Mouse (Mus musculus) frontal cortex, postnatal 14 days (tissue): Measurements from ENCODE around the gene Dmp1.

Experiments
- DNase-seq, 2 experiments: peaks; one replicate each; pipeline ENCODE4 v3.0.0; 2022; ENCODE audit warnings: low spot score in 2 of 2

The Dmp1 gene

GRCm38 (mm10) chr5:104261908-104262461 is 59.6 kb downstream of the Dmp1 start:
- no peak for DNase-seq

- DNase-seq = no peak
Observed at GRCm38 (mm10) chr5:104263014-104263776, 60.8 kb downstream of the Dmp1 start.
